Mouse (Mus musculus) lung, postnatal 0 days (tissue): ENCODE data around the gene Amer3. TPM values are rescaled to one million over a fixed set of nuclear protein-coding genes. Genes with fewer than 3 reads are reported as not detected.
A peak's percentile ranks its signal among the peaks of the same experiment; 100 is the strongest.
"Not testable (repeated sequence)": the region's sequence is repeated elsewhere in the genome, so short reads cannot be mapped to it uniquely, and the experiment has no call there.

Source experiments
- ATAC-seq: fragments of 200-750 bp; cut with Nextera tagmentation; 2 replicates; pipeline ENCODE4 v1.8.0; 2017; ENCODE audit warnings: moderate library complexity
- DNase-seq: peaks from one replicate; pipeline ENCODE4 v3.0.0-alpha.2; 2016; ENCODE audit warnings: low spot score
- H3K27ac ChIP-seq: fragments of 300-500 bp; sonication (generic); 2 replicates; pipeline ENCODE4 v1.5.1; 2014; ENCODE audit warnings: antibody characterized with exemption, mild to moderate bottlenecking, low read length, mixed read lengths
- H3K27me3 ChIP-seq: fragments of 300-500 bp; sonication (generic); replicated peaks from 2 replicates; pipeline ENCODE4 v1.6.1; 2014; ENCODE audit warnings: low read length, mixed read lengths; ENCODE audit not compliant: insufficient read depth
- H3K36me3 ChIP-seq: fragments of 300-500 bp; sonication (generic); 2 replicates; pipeline ENCODE4 v1.6.1; 2014; ENCODE audit warnings: low read length, mixed read lengths; ENCODE audit not compliant: insufficient read depth
- H3K4me1 ChIP-seq: fragments of 300-500 bp; sonication (generic); 2 replicates; pipeline ENCODE4 v1.6.1; 2014; ENCODE audit warnings: antibody characterized with exemption, low read depth, low read length, mixed read lengths; ENCODE audit not compliant: insufficient read depth
- H3K4me2 ChIP-seq: fragments of 300-500 bp; sonication (generic); replicated peaks from 2 replicates; pipeline ENCODE4 v1.6.1; 2014; ENCODE audit warnings: low read depth, mild to moderate bottlenecking, low read length, moderate library complexity, mixed read lengths
- H3K4me3 ChIP-seq: fragments of 300-500 bp; sonication (generic); 2 replicates; pipeline ENCODE4 v1.5.1; 2014; ENCODE audit warnings: low read depth, low read length
- H3K9ac ChIP-seq: fragments of 300-500 bp; sonication (generic); replicated peaks from 2 replicates; pipeline ENCODE4 v1.6.1; 2014; ENCODE audit warnings: low read depth, mild to moderate bottlenecking
- H3K9me3 ChIP-seq: fragments of 300-500 bp; sonication (generic); 2 replicates; pipeline ENCODE4 v1.6.1; 2016; ENCODE audit warnings: low read length, mixed read lengths
- CTCF ChIP-seq: IDR thresholded peaks from 2 replicates; pipeline ENCODE4 v1.5.1; 2016; ENCODE audit warnings: antibody characterized with exemption, mild to moderate bottlenecking
- EP300 ChIP-seq: IDR thresholded peaks from 2 replicates; pipeline ENCODE4 v1.6.1; 2016; ENCODE audit warnings: antibody characterized with exemption, mild to moderate bottlenecking, control low read depth
- WGBS: fragments of 180-500 bp; shearing (Covaris S2); extraction: QIAGEN DNeasy Blood & Tissue Kit; methylation state at CpG from one replicate; pipeline ENCODE4 v1.1.7; 2014; 5-methylcytosine and 5-hydroxymethylcytosine counted together
- polyA plus RNA-seq: library from polyadenylated mRNA; unstranded; fragments of >200 nt; fragmentation: Nextera tagmentation; extraction: Ambion mirVana; gene quantifications from 2 replicates; pipeline ENCODE4 v1.2.1, GENCODE M21; 2015

The Amer3 gene
- polyA plus RNA-seq, 1 experiment from 2014 or later = not detected

GRCm38 (mm10) chr1:34600000-34600399 lies 20.5 kb downstream of the Amer3 start:
- no peak overlapping the region for H3K4me2 ChIP-seq
- no peak overlapping the region for H3K27ac ChIP-seq
- H3K9ac ChIP-seq = no peak overlapping the region
- DNase-seq (no peak), ATAC-seq (no peak)
- H3K27me3 ChIP-seq = no peaks in the 10 kb centered on the region
- no peaks in the 10 kb centered on the region for H3K36me3 ChIP-seq
- no peaks in the 10 kb centered on the region for H3K9me3 ChIP-seq
- H3K4me1 ChIP-seq = no peaks in the 10 kb centered on the region
- TF ChIP-seq EP300 = no peak
- no peak for TF ChIP-seq CTCF
- WGBS = 68% methylated on average over 15 of the region's 15 CpGs
- no peak overlapping the region for H3K4me3 ChIP-seq

- no peak overlapping the region for H3K4me2 ChIP-seq
- H3K4me3 ChIP-seq = no peak overlapping the region
- H3K27me3 ChIP-seq = no peaks in the 10 kb centered on the region
- H3K4me1 ChIP-seq = no peaks in the 10 kb centered on the region
- TF ChIP-seq EP300 (no peak), CTCF (no peak)
- no peak overlapping the region for H3K27ac ChIP-seq
- ATAC-seq (no peak), DNase-seq (no peak)
- WGBS = 59% methylated on average over 3 of the region's 3 CpGs
- H3K36me3 ChIP-seq = no peaks in the 10 kb centered on the region
- H3K9me3 ChIP-seq = no peaks in the 10 kb centered on the region
- no peak overlapping the region for H3K9ac ChIP-seq
These were observed 22.0 kb downstream of the Amer3 start for GRCm38 (mm10) chr1:34601323-34602047.

GRCm38 (mm10) chr1:34602363-34602762 lies 22.9 kb downstream of the Amer3 start:
- peak; percentile 95 for TF ChIP-seq CTCF
- TF ChIP-seq EP300 = no peak
- peak; percentile 62 for ATAC-seq

GRCm38 (mm10) chr1:34613801-34614200 lies 34.3 kb downstream of the Amer3 start:
- DNase-seq = no peak
- no peak for TF ChIP-seq EP300
- TF ChIP-seq CTCF = no peak
- no peaks in the 10 kb centered on the region for H3K27me3 ChIP-seq
- H3K4me3 ChIP-seq = no peak overlapping the region
- H3K27ac ChIP-seq = no peak overlapping the region
- H3K9me3 ChIP-seq = no peaks in the 10 kb centered on the region
- ATAC-seq = no peak
- H3K4me2 ChIP-seq = no peak overlapping the region
- H3K36me3 ChIP-seq = no peaks in the 10 kb centered on the region
- no peak overlapping the region for H3K9ac ChIP-seq
- WGBS = 66% methylated on average over 2 of the region's 2 CpGs
- H3K4me1 ChIP-seq = no peaks in the 10 kb centered on the region

More at GRCm38 (mm10) chr1:34602363-34602762, 22.9 kb downstream of the Amer3 start:
- H3K36me3 ChIP-seq = no peaks in the 10 kb centered on the region
- no peaks in the 10 kb centered on the region for H3K27me3 ChIP-seq
- peak; percentile 78 for DNase-seq
- no peak overlapping the region for H3K4me2 ChIP-seq
- no peak overlapping the region for H3K27ac ChIP-seq
- no peaks in the 10 kb centered on the region for H3K9me3 ChIP-seq
- H3K9ac ChIP-seq = no peak overlapping the region
- H3K4me1 ChIP-seq = no peaks in the 10 kb centered on the region
- no peak overlapping the region for H3K4me3 ChIP-seq
- WGBS = 9% methylated on average over 8 of the region's 8 CpGs

- not testable (repeated sequence) for H3K9ac ChIP-seq, ATAC-seq, H3K4me1 ChIP-seq, H3K36me3 ChIP-seq, H3K4me3 ChIP-seq, H3K9me3 ChIP-seq, H3K4me2 ChIP-seq, H3K27ac ChIP-seq, H3K27me3 ChIP-seq, DNase-seq
- WGBS = 96% methylated on average over 13 of the region's 13 CpGs
These were observed 40.7 kb downstream of the Amer3 start for GRCm38 (mm10) chr1:34620116-34620515.

GRCm38 (mm10) chr1:34620761-34621160 lies 41.3 kb downstream of the Amer3 start:
- not testable (repeated sequence) for H3K4me1 ChIP-seq, H3K27me3 ChIP-seq, DNase-seq, ATAC-seq, H3K27ac ChIP-seq, H3K9me3 ChIP-seq, H3K4me2 ChIP-seq, H3K36me3 ChIP-seq, H3K4me3 ChIP-seq, H3K9ac ChIP-seq
- WGBS = 85% methylated on average over 5 of the region's 5 CpGs

- Histone ChIP-seq H3K9me3 (no peaks in the 10 kb centered on the region), H3K27ac (no peak overlapping the region), H3K4me1 (no peaks in the 10 kb centered on the region), H3K4me2 (no peak overlapping the region), H3K27me3 (no peaks in the 10 kb centered on the region), H3K9ac (no peak overlapping the region), H3K36me3 (no peaks in the 10 kb centered on the region), H3K4me3 (no peak overlapping the region)
- WGBS = 76% methylated on average over 18 of the region's 18 CpGs
- ATAC-seq (no peak), DNase-seq (no peak)
- TF ChIP-seq EP300 (no peak), CTCF (no peak)
These were observed 56.3 kb downstream of the Amer3 start for GRCm38 (mm10) chr1:34635711-34636110.

Other genes starting within 250 kb of the Amer3 start
- 30.6 and 31.4 TPM in 2 replicates for gene Ccdc115, start 140.0 kb upstream of the Amer3 start, polyA plus RNA-seq
- gene Imp4, start 139.8 kb upstream of the Amer3 start, polyA plus RNA-seq = 39.9 and 41.6 TPM in 2 replicates
- gene Ptpn18, start 119.9 kb upstream of the Amer3 start, polyA plus RNA-seq = 36.0 and 39.8 TPM in 2 replicates
- gene Prss39, start 81.2 kb upstream of the Amer3 start, polyA plus RNA-seq = not detected in 2 replicates
- not detected in 2 replicates for gene Cfc1, start 44.0 kb upstream of the Amer3 start, polyA plus RNA-seq
- not detected in 2 replicates for gene Prss40, start 18.7 kb upstream of the Amer3 start, polyA plus RNA-seq